Mouse (Mus musculus) layer of hippocampus, adult 2 months (tissue): ENCODE data around the gene Hspa8. TPM values are rescaled to one million over a fixed set of nuclear protein-coding genes. Genes with fewer than 3 reads are reported as not detected.

ENCODE experiments used
- DNase-seq, 2 experiments: peaks; one replicate each; pipeline ENCODE4 v3.0.0; 2022; ENCODE audit warnings: low spot score in 2 of 2
- H3K27ac ChIP-seq: fragments of 200-600 bp; 2 replicates; pipeline ENCODE4 v1.8.1; 2022
- H3K4me3 ChIP-seq: fragments of 200-600 bp; 2 replicates; pipeline ENCODE4 v1.8.1; 2022; ENCODE audit warnings: mild to moderate bottlenecking
- CTCF ChIP-seq: fragments of 200-600 bp; conservative IDR thresholded peaks from 2 replicates; pipeline ENCODE4 v1.8.1; 2022; ENCODE audit warnings: antibody characterized with exemption, mild to moderate bottlenecking, moderate library complexity
- total RNA-seq, 2 experiments: library from RNA; stranded (reverse); gene quantifications; 2 replicates each; pipeline ENCODE4 v1.2.3; 2021

Hspa8 gene
- total RNA-seq, 2 experiments from 2014 or later: 2,132 to 2,154 TPM

DNA sequence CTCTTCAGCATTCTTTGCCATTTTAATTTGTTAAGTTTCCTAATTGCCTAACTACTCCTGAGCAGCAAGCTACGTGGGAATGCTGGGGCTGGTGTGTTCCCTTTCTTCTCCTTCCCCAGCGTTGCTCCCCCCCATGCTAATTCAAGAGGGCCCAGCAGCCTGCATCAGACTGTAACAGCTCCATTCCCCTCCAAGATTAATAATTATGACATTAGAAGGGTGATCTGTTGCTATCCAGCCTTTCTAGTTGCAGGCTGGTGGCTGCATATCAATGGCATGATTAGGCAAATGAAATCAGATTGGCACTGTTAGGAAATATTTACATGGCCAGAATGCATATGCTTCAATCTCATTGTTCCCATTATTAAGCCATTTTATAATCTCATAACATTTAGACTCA, 50.7 kb downstream of the Hspa8 start:
- Histone ChIP-seq H3K4me3 (no peak overlapping the region), H3K27ac (no peak overlapping the region)
- TF ChIP-seq CTCF: no peak
- no peak for DNase-seq

DNA sequence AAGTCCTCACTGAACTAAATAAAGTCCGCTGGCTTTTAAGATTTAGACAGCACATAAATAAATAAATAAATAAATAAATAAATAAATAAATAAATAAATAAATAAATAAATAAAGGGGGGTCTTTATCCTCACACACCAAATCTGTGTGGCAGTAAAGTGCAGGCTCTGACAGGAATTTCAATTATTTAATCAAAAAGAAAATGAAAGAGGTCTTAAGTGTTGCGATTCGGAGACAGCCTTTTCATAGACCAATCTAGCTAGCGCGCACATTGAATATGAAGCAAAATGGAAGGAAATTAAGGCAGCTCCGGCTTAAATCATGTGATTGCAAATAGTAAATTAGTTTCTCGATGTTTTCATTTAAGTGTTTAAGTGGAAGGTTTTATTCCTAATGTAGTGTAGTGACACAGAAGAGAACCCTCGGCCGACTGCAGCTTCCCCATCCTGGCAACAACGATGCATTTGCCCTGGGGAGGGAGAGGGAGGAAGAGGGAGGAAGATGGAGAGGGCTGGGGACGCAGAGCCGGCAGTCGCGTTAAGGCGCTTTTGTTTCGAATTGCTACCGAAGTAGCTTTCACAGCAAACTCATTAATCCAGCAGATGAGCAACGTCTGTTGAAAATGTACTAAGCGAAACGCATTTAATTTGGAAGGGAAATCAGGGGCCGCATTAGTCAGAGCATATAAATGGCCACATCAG, 57.8 kb downstream of the Hspa8 start:
- Histone ChIP-seq H3K4me3 (peak overlapping the region; percentile 46), H3K27ac (peak overlapping the region; percentile 64)
- TF ChIP-seq CTCF: no peak
- DNase-seq: peak in 1 of 2 experiments; percentile 10

DNA sequence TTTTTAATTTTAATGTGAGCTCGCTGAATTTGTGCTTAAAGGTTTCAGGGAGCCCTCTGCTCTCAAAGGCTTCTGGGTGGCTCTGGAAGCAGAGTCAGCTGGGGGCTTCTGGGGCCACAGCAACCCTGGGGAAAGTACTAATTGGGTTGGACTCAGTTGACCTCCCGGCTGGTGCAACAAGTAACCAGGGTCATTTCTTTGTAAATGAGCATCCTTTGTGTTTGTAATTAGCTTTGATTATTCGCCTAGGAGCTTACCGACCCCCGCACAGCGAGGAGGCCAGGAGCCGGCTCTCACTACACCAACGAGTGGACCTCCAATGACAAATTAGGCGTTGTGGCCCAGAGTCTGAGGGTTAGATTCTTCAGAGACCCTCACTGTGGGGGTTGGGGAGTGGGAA, 58.4 kb downstream of the Hspa8 start:
- peak overlapping the region; percentile 46 for H3K4me3 ChIP-seq
- no peak overlapping the region for H3K27ac ChIP-seq
- no peak for DNase-seq
- TF ChIP-seq CTCF: no peak

Other genes starting within 250 kb of the Hspa8 start
- not detected for gene Gm21915, start 130.4 kb upstream of the Hspa8 start, total RNA-seq
- 10 to 100 TPM; 25.3 to 33.3 TPM for gene Clmp, start 115.0 kb upstream of the Hspa8 start, total RNA-seq
- not detected for gene Bsx, start 73.1 kb downstream of the Hspa8 start, total RNA-seq
- gene Jhy, start 163.1 kb downstream of the Hspa8 start, total RNA-seq: under 1 TPM; 0.33 to 0.69 TPM
- under 1 TPM; 0.12 to 0.36 TPM for gene Crtam, start 203.6 kb downstream of the Hspa8 start, total RNA-seq